Mouse (Mus musculus) intestine, embryonic 16.5 days (tissue): Measurements from ENCODE around the gene 4930469K13Rik. TPM values are rescaled to one million over a fixed set of nuclear protein-coding genes. Genes with fewer than 3 reads are reported as not detected.

Experiments
- ATAC-seq: fragments of 200-750 bp; cut with Nextera tagmentation; 2 replicates; pipeline ENCODE4 v1.8.0; 2017; ENCODE audit warnings: moderate TSS enrichment, moderate library complexity
- H3K27ac ChIP-seq: fragments of 300-500 bp; sonication (generic); 2 replicates; pipeline ENCODE4 v1.5.1; 2014; ENCODE audit warnings: mild to moderate bottlenecking, low read length
- H3K27me3 ChIP-seq: fragments of 300-500 bp; sonication (generic); replicated peaks from 2 replicates; pipeline ENCODE4 v1.6.1; 2014; ENCODE audit warnings: low read length, control low read depth, mixed read lengths; ENCODE audit not compliant: control insufficient read depth, insufficient read depth
- H3K36me3 ChIP-seq: fragments of 300-500 bp; sonication (generic); 2 replicates; pipeline ENCODE4 v1.6.1; 2014; ENCODE audit warnings: low read length, control low read depth; ENCODE audit not compliant: control insufficient read depth, insufficient read depth
- H3K4me1 ChIP-seq: fragments of 300-500 bp; sonication (generic); 2 replicates; pipeline ENCODE4 v1.6.1; 2014; ENCODE audit warnings: low read length, control low read depth, mixed read lengths; ENCODE audit not compliant: control insufficient read depth, insufficient read depth
- H3K4me2 ChIP-seq: fragments of 300-500 bp; sonication (generic); 2 replicates; pipeline ENCODE4 v1.6.1; 2014; ENCODE audit warnings: low read depth, low read length, control low read depth
- H3K4me3 ChIP-seq: fragments of 300-500 bp; sonication (generic); 2 replicates; pipeline ENCODE4 v1.5.1; 2014; ENCODE audit warnings: mild to moderate bottlenecking, low read length
- H3K9ac ChIP-seq: fragments of 300-500 bp; sonication (generic); 2 replicates; pipeline ENCODE4 v1.6.1; 2014; ENCODE audit warnings: low read depth, low read length
- H3K9me3 ChIP-seq: fragments of 300-500 bp; sonication (generic); 2 replicates; pipeline ENCODE4 v1.6.1; 2016; ENCODE audit warnings: low read length, control low read depth; ENCODE audit not compliant: control insufficient read depth
- WGBS: fragments of 180-500 bp; shearing (Covaris S2); extraction: QIAGEN DNeasy Blood & Tissue Kit; methylation state at CpG from one replicate; pipeline ENCODE4 v1.1.7; 2014; 5-methylcytosine and 5-hydroxymethylcytosine counted together
- polyA plus RNA-seq: library from polyadenylated mRNA; unstranded; fragments of >200 nt; fragmentation: Nextera tagmentation; extraction: Ambion mirVana; gene quantifications from 2 replicates; pipeline ENCODE4 v1.2.1, GENCODE M21; 2015

Gene 4930469K13Rik
- polyA plus RNA-seq, 1 experiment from 2014 or later = 0.68 TPM

DNA sequence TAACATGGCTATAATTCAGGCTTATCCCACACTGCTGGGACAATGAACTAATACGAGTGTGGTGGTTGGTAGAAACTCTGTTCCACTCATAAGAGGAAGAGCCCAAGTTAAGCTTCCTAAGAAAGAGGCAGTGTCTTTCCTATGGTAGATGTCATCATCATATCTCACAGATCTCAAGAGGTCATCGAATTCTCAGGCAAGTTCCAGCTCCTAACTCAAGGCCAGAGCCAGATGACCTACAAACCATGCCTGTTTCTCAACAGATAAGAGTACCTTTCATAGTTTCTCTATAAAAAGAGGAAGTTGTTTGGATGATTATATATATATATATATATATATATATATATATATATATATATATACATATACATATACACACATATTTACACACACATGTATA lies 111.8 kb downstream of the 4930469K13Rik start:
- Histone ChIP-seq H3K27me3 (no peaks in the 10 kb centered on the region), H3K27ac (no peak overlapping the region)

GRCm38 (mm10) chr11:33980146-33980545 lies 118.2 kb downstream of the 4930469K13Rik start:
- Histone ChIP-seq H3K4me1 (no peaks in the 10 kb centered on the region), H3K4me2 (no peak overlapping the region), H3K36me3 (no peaks in the 10 kb centered on the region), H3K27ac (no peak overlapping the region), H3K4me3 (no peak overlapping the region), H3K9me3 (no peaks in the 10 kb centered on the region), H3K9ac (no peak overlapping the region), H3K27me3 (no peaks in the 10 kb centered on the region)
- 74% methylated on average over 4 of the region's 4 CpGs for WGBS
- no peak for ATAC-seq

More for the DNA sequence above, 111.8 kb downstream of the 4930469K13Rik start:
- Histone ChIP-seq H3K36me3 (no peaks in the 10 kb centered on the region), H3K4me2 (no peak overlapping the region), H3K4me1 (no peaks in the 10 kb centered on the region), H3K4me3 (no peak overlapping the region), H3K9ac (no peak overlapping the region), H3K9me3 (no peaks in the 10 kb centered on the region)
- ATAC-seq = no peak
- 87% methylated on average over 2 of the region's 2 CpGs for WGBS

GRCm38 (mm10) chr11:33975121-33975520 lies 123.2 kb downstream of the 4930469K13Rik start:
- Histone ChIP-seq H3K27me3 (no peaks in the 10 kb centered on the region), H3K9ac (no peak overlapping the region), H3K36me3 (no peaks in the 10 kb centered on the region), H3K9me3 (no peaks in the 10 kb centered on the region), H3K27ac (no peak overlapping the region), H3K4me1 (no peaks in the 10 kb centered on the region), H3K4me3 (no peak overlapping the region), H3K4me2 (no peak overlapping the region)
- WGBS = 80% methylated on average over 2 of the region's 2 CpGs
- no peak for ATAC-seq

DNA sequence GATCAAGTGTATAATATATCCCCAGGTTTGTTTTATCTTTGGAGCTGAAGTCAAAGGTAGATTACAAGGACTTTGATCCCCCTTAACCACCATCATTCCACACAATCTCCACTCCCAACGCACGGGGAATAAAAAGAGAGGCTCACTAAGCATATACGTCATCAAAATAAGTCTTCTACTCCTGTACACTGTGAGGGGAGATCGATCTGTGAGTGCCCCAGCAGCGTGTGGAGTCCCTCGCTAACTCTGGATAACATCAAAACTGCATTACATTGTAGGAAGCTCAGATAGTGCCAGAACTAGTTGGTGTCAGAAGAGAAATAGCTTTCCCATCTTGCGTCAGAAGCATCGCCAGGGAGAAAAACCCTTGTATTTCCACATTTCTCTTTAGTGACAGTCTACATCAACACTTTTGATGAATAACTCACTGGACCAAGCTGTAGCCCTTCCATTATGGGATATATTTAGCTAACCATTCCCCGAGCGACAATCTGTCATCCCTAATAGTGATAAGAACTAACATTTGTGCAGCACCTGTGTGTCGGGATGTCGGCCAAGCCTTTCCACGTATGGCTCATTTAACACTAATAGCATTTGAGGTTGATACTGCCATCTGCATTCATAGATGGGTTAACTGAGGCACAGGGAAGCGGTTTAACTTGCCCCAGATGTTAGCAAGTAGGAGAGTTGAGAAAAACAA lies 123.9 kb downstream of the 4930469K13Rik start:
- Histone ChIP-seq H3K4me2 (no peak overlapping the region), H3K4me3 (no peak overlapping the region), H3K9me3 (no peaks in the 10 kb centered on the region), H3K27me3 (no peaks in the 10 kb centered on the region), H3K27ac (no peak overlapping the region), H3K4me1 (no peaks in the 10 kb centered on the region; the same call in 1 of the 2 replicates), H3K36me3 (no peaks in the 10 kb centered on the region), H3K9ac (no peak overlapping the region)
- 0 out of 2 replicates have a peak, but pooled peaks have one; percentile 52 for ATAC-seq
- 51% methylated on average over 14 of the region's 14 CpGs for WGBS

GRCm38 (mm10) chr11:33972114-33972513 lies 126.2 kb downstream of the 4930469K13Rik start:
- WGBS = 83% methylated on average over 7 of the region's 7 CpGs
- Histone ChIP-seq H3K4me2 (no peak overlapping the region), H3K27ac (no peak overlapping the region), H3K9me3 (no peaks in the 10 kb centered on the region), H3K4me3 (no peak overlapping the region), H3K4me1 (no peaks in the 10 kb centered on the region; the same call in 1 of the 2 replicates), H3K36me3 (no peaks in the 10 kb centered on the region), H3K27me3 (no peaks in the 10 kb centered on the region), H3K9ac (no peak overlapping the region)
- ATAC-seq = no peak

DNA sequence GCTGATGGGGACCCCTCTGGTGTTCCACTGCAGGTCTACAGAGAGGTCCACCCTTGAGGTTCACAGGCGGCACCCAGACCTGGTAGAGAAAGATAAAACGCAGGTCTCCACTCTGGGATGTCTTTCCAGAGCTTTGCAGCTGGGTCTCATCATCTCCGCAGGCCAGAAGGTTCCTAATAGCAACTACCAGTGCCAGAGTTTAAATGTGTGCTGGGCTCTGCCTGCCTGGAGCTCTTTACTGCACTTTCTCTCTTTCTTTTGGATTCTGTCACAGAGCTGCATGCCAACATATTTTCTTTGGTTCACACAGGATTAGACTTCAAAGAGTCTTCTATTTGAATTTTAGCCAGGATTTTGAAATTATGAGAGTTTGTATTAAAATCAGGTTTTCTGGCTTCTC lies 129.2 kb downstream of the 4930469K13Rik start:
- H3K4me1 ChIP-seq = no peaks in the 10 kb centered on the region; the same call in 1 of the 2 replicates
- H3K9ac ChIP-seq = no peak overlapping the region
- ATAC-seq = 0 out of 2 replicates have a peak, but pooled peaks have one; percentile 38
- H3K27ac ChIP-seq = no peak overlapping the region
- H3K4me3 ChIP-seq = no peak overlapping the region
- WGBS = 64% methylated on average over 3 of the region's 3 CpGs
- no peaks in the 10 kb centered on the region for H3K36me3 ChIP-seq
- H3K4me2 ChIP-seq = no peak overlapping the region
- no peaks in the 10 kb centered on the region for H3K9me3 ChIP-seq
- H3K27me3 ChIP-seq = no peaks in the 10 kb centered on the region

GRCm38 (mm10) chr11:33967708-33968107 lies 130.6 kb downstream of the 4930469K13Rik start:
- no peak for ATAC-seq
- no peaks in the 10 kb centered on the region for H3K36me3 ChIP-seq
- no peak overlapping the region for H3K9ac ChIP-seq
- no peak overlapping the region for H3K4me3 ChIP-seq
- WGBS = 79% methylated on average over 4 of the region's 4 CpGs
- peaks cover 3% of the 10 kb centered on the region; the same call in 1 of the 2 replicates for H3K4me1 ChIP-seq
- no peak overlapping the region for H3K4me2 ChIP-seq
- H3K9me3 ChIP-seq = no peaks in the 10 kb centered on the region
- no peak overlapping the region for H3K27ac ChIP-seq
- H3K27me3 ChIP-seq = no peaks in the 10 kb centered on the region

DNA sequence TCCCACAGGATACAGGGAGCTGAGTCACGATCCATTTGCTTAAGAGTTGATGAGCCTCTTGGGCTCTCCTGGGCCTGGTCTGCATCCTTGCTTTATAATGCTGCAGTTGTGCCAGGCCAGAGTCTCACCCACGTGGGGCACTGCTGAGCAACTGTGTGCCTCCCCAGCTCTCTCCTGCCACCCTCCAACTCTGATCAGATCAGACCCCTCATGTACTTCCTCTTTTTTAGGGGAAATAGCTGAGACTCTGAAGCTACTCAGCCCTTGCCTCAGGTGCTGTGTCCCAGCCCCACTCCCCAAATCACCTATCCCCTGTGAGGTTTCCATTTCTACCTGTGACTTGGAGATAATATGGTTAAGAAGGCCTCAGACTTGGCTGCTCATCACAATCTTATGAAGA lies 133.0 kb downstream of the 4930469K13Rik start:
- Histone ChIP-seq H3K27me3 (no peaks in the 10 kb centered on the region), H3K4me3 (no peak overlapping the region), H3K4me1 (peaks cover 3% of the 10 kb centered on the region; the same call in 1 of the 2 replicates), H3K9me3 (no peaks in the 10 kb centered on the region), H3K36me3 (no peaks in the 10 kb centered on the region), H3K4me2 (no peak overlapping the region), H3K27ac (no peak overlapping the region), H3K9ac (no peak overlapping the region)
- no peak for ATAC-seq
- WGBS = 58% methylated on average over 2 of the region's 2 CpGs

GRCm38 (mm10) chr11:33962688-33963407 lies 135.5 kb downstream of the 4930469K13Rik start, which contains the start of gene Kcnmb1:
Kcnmb1 (plus strand) TSS chr11:33963013.
- Histone ChIP-seq H3K9ac (no peak within 1 kb of the TSS), H3K36me3 (no peaks in the 10 kb centered on the region), H3K4me3 (no peak within 1 kb of the TSS), H3K27ac (peak within 1 kb of the TSS; percentile 79), H3K27me3 (no peaks in the 10 kb centered on the region), H3K4me1 (0 out of 2 replicates have a peak, but pooled peaks cover 3% of the 10 kb centered on the region), H3K9me3 (no peaks in the 10 kb centered on the region), H3K4me2 (no peak within 1 kb of the TSS)
- 26% methylated on average over 6 of the region's 6 CpGs for WGBS
- peak; percentile 89 for ATAC-seq
